In genomic region chr12:79679251-79679901, GRCm38 (mm10) we compare ENCODE assay signal across 9 mouse cellular contexts.
A peak's percentile ranks its signal among the peaks of the same experiment; 100 is the strongest.
DNase-seq lines count a peak whose midpoint lies in the region; ATAC-seq and TF ChIP-seq lines count a peak whose summit lies in the region.
"Had no signal": no experiment of that assay in that cellular context is flagged by ENCODE, and none has a peak within 500 bp of the region (broad histone marks: within the 10 kb centered on the region; RNA-seq: fewer than 3 reads in every experiment).

No protein-coding gene starts in this region.

- peaks cover 16% of the 10 kb centered on the region; the same call in 1 of the 2 replicates for H3K4me1 ChIP-seq in lung, postnatal 0 days (ENCODE audit: insufficient read depth, low read depth, low read length)
- peaks cover 15% of the 10 kb centered on the region for H3K4me1 ChIP-seq in heart, adult 2 months (ENCODE audit: control insufficient read depth, insufficient read depth, low read length)
- no peaks in the 10 kb centered on the region for H3K4me1 ChIP-seq in hindbrain, postnatal 0 days (ENCODE audit: insufficient read depth, low read length)

- 41% methylated on average over 11 of the region's 11 CpGs for WGBS in lung, postnatal 0 days
- 44% methylated on average over 11 of the region's 11 CpGs for WGBS in heart, adult 2 months
- WGBS in hindbrain, postnatal 0 days: 59% methylated on average over 11 of the region's 11 CpGs

- H3K9ac ChIP-seq in lung, postnatal 0 days (replicated peaks; ENCODE audit: low read depth): no peak overlapping the region
- peak overlapping the region; percentile 43 for H3K9ac ChIP-seq in heart, adult 2 months (ENCODE audit: low read depth, low read length)
- H3K9ac ChIP-seq in hindbrain, postnatal 0 days (replicated peaks; ENCODE audit: low read length): no peak overlapping the region

- H3K9me3 ChIP-seq in lung, postnatal 0 days (ENCODE audit: low read length): no peaks in the 10 kb centered on the region
- H3K9me3 ChIP-seq in hindbrain, postnatal 0 days (ENCODE audit: low read length): no peaks in the 10 kb centered on the region
- H3K9me3 ChIP-seq: G1E had no signal

- ATAC-seq in lung, postnatal 0 days: peak; percentile 22
- peak; percentile 4; the same call in 1 of the 2 replicates for ATAC-seq in hindbrain, postnatal 0 days

- TF ChIP-seq EP300 in lung, postnatal 0 days (IDR thresholded peaks at IDR 0.05): peak; percentile 80
- TF ChIP-seq EP300 in heart, adult 2 months (IDR thresholded peaks at IDR 0.05; ENCODE audit: insufficient read depth, low read depth, low read length): no peak

- no peak for TF ChIP-seq CTCF in lung, postnatal 0 days (IDR thresholded peaks at IDR 0.05)
- no peak for TF ChIP-seq CTCF in heart, adult 2 months (IDR thresholded peaks at IDR 0.05)
- no peak for TF ChIP-seq CTCF in hindbrain, postnatal 0 days (IDR thresholded peaks at IDR 0.05; ENCODE audit: low read depth)

- no peaks in the 10 kb centered on the region for H3K27me3 ChIP-seq in lung, postnatal 0 days (replicated peaks; ENCODE audit: insufficient read depth, low read length)
- no peaks in the 10 kb centered on the region for H3K27me3 ChIP-seq in heart, adult 2 months (ENCODE audit: control insufficient read depth, insufficient read depth, low read length)
- no peaks in the 10 kb centered on the region for H3K27me3 ChIP-seq in hindbrain, postnatal 0 days (ENCODE audit: insufficient read depth, low read length)

- no peaks in the 10 kb centered on the region for H3K79me2 ChIP-seq in heart, adult 2 months (replicated peaks; ENCODE audit: control insufficient read depth, insufficient read depth, low read length)

- peak; percentile 92 for DNase-seq in lung, postnatal 0 days (ENCODE audit: low spot score)
- DNase-seq in lung, postnatal 25 days (ENCODE audit: low spot score): no peak
- peak; percentile 26 to 34 for DNase-seq in heart, adult 2 months
- DNase-seq in hindbrain, postnatal 0 days (ENCODE audit: low spot score): no peak
- DNase-seq in telencephalon, adult 2 months (ENCODE audit: low read depth, low spot score): peak; percentile 35
- no peak for DNase-seq in gastrocnemius, postnatal 10 days
- DNase-seq in cerebellum, adult 11-12 months: no peak
- no peak for DNase-seq in cerebellum, postnatal 10 days

- no peaks in the 10 kb centered on the region for H3K36me3 ChIP-seq in lung, postnatal 0 days (ENCODE audit: insufficient read depth, low read length)
- no peaks in the 10 kb centered on the region for H3K36me3 ChIP-seq in heart, adult 2 months (ENCODE audit: control insufficient read depth, insufficient read depth, low read length)
- no peaks in the 10 kb centered on the region for H3K36me3 ChIP-seq in hindbrain, postnatal 0 days (ENCODE audit: insufficient read depth, low read length)

- peak overlapping the region; percentile 62; the same call in 1 of the 2 replicates for H3K27ac ChIP-seq in lung, postnatal 0 days (ENCODE audit: low read length)
- H3K27ac ChIP-seq in heart, adult 2 months: peak overlapping the region; percentile 73
- peak overlapping the region; percentile 75 for H3K27ac ChIP-seq in hindbrain, postnatal 0 days

- no peak overlapping the region for H3K4me3 ChIP-seq in lung, postnatal 0 days (ENCODE audit: low read depth, low read length)
- no peak overlapping the region for H3K4me3 ChIP-seq in heart, adult 2 months
- no peak overlapping the region for H3K4me3 ChIP-seq in hindbrain, postnatal 0 days (ENCODE audit: low read length)

- intact Hi-C loops in heart, adult 2 months (cut with DNase I): loop anchor here (5.0 kb wide), 1 partner anchor 78 kb away; no protein-coding TSS in a partner anchor

- H3K4me2 ChIP-seq in lung, postnatal 0 days (replicated peaks; ENCODE audit: low read depth, low read length): no peak overlapping the region
- H3K4me2 ChIP-seq in hindbrain, postnatal 0 days (ENCODE audit: low read depth, low read length): no peak overlapping the region

- TF ChIP-seq POLR2A in heart, adult 2 months (IDR thresholded peaks at IDR 0.05; ENCODE audit: insufficient read depth, low read depth, low read length): no peak

Comparison
In these comparisons a context has a peak if more than half of its experiments do, and no peak if none do; other contexts are left out.
1. DNase-seq: peak in lung, postnatal 0 days (single experiment), heart, adult 2 months (2 of 2) and telencephalon, adult 2 months (single experiment); none in lung, postnatal 25 days (single experiment), hindbrain, postnatal 0 days (single experiment), gastrocnemius, postnatal 10 days (single experiment), cerebellum, adult 11-12 months (single experiment) and cerebellum, postnatal 10 days (0 of 2).
2. Peak in every context shown above with its lines, with median percentiles within 50 percentile points of each other: H3K27ac ChIP-seq.